Mouse (Mus musculus): ENCODE results near the gene Itga8.

GRCm38 (mm10) chr2:12331962-12332361, 30.2 kb upstream of the Itga8 start:
- TF ChIP-seq CTCF (IDR thresholded peaks at IDR 0.05; ENCODE audit: low read depth, low read length) (no peak), GATA1 (IDR thresholded peaks at IDR 0.05; ENCODE audit: borderline replicate concordance, low read length) (no peak), POLR2AphosphoS5 (IDR thresholded peaks at IDR 0.05; ENCODE audit: insufficient replicate concordance, low read depth, low read length) (no peak), TAL1 (conservative IDR thresholded peaks at IDR 0.05; ENCODE audit: low read depth, low read length) (no peak), GATA2 (IDR thresholded peaks at IDR 0.05; ENCODE audit: borderline replicate concordance, low read depth, low read length) (no peak)

Measured in G1E (cell line).